Mouse (Mus musculus) cerebellum, adult 2 months (tissue): ENCODE data around the gene Sh3glb1. TPM values are rescaled to one million over a fixed set of nuclear protein-coding genes. Genes with fewer than 3 reads are reported as not detected.
"Not testable (repeated sequence)": the region's sequence is repeated elsewhere in the genome, so short reads cannot be mapped to it uniquely, and the experiment has no call there.

ENCODE experiments used
- DNase-seq, 2 experiments: peaks; one replicate each; pipeline ENCODE4 v3.0.0; 2021
- H3K27ac ChIP-seq: fragments of 200-500 bp; 2 replicates; pipeline ENCODE4 v1.5.1; 2012; ENCODE audit warnings: low read length, control low read depth, inconsistent platforms; ENCODE audit not compliant: insufficient read depth
- H3K27me3 ChIP-seq: fragments of 200-500 bp; 2 replicates; pipeline ENCODE4 v1.6.1; 2012; ENCODE audit warnings: inconsistent platforms, mild to moderate bottlenecking, low read length, moderate library complexity; ENCODE audit not compliant: control insufficient read depth, insufficient read depth
- H3K4me1 ChIP-seq: fragments of 200-500 bp; 2 replicates; pipeline ENCODE4 v1.6.1; 2011; ENCODE audit warnings: low read length; ENCODE audit not compliant: control insufficient read depth, insufficient read depth
- H3K4me3 ChIP-seq: fragments of 200-500 bp; replicated peaks from 2 replicates; pipeline ENCODE3; 2011; ENCODE audit warnings: mild to moderate bottlenecking, low read depth, low read length, control low read depth; ENCODE audit not compliant: insufficient read depth
- CTCF ChIP-seq: fragments of 200-500 bp; IDR thresholded peaks from 2 replicates; pipeline ENCODE4 v1.5.1; 2011; ENCODE audit warnings: low read depth, mild to moderate bottlenecking, control low read depth, low read length, moderate library complexity, borderline replicate concordance; ENCODE audit not compliant: insufficient read depth
- POLR2A ChIP-seq: fragments of 200-500 bp; IDR thresholded peaks from 2 replicates; pipeline ENCODE4 v1.6.1; 2011; ENCODE audit warnings: low read length, control low read depth, borderline replicate concordance; ENCODE audit not compliant: insufficient read depth
- WGBS: fragments of 180-500 bp; shearing (Covaris S2); methylation state at CpG from one replicate; pipeline ENCODE4 v1.1.7; 2018; 5-methylcytosine and 5-hydroxymethylcytosine counted together
- polyA plus RNA-seq: library from polyadenylated mRNA; depleted of rRNA; stranded (reverse); fragments of >200 nt; gene quantifications from 2 replicates; pipeline ENCODE4 v1.2.3, GENCODE M21; 2012; rRNA removed

The Sh3glb1 gene
- polyA plus RNA-seq = 25.2 and 25.5 TPM in 2 replicates

- DNase-seq = peak; percentile 95 to 99
- peak within 1 kb of the TSS; percentile 78 for H3K4me3 ChIP-seq
- peaks cover 10% of the 10 kb centered on the region for H3K4me1 ChIP-seq
- no peaks in the 10 kb centered on the region for H3K27me3 ChIP-seq
- WGBS = 1% methylated on average over 75 of the region's 98 CpGs
- TF ChIP-seq POLR2A (peak; percentile 20; the same call in 1 of the 2 replicates), CTCF (peak; percentile 91)
- H3K27ac ChIP-seq = peak within 1 kb of the TSS; percentile 57
Measured at GRCm38 (mm10) chr3:144719901-144720747, at the start of gene Sh3glb1. Gene Sh3glb1, minus strand, starts transcription at chr3:144720335.

GRCm38 (mm10) chr3:144765161-144765560 is 45.0 kb upstream of the Sh3glb1 start:
- Histone ChIP-seq H3K27me3 (no peaks in the 10 kb centered on the region), H3K27ac (no peak overlapping the region), H3K4me1 (no peaks in the 10 kb centered on the region), H3K4me3 (no peak overlapping the region)
- WGBS = 80% methylated on average over 4 of the region's 4 CpGs
- DNase-seq = no peak
- TF ChIP-seq CTCF (no peak), POLR2A (no peak)

GRCm38 (mm10) chr3:144761454-144761853 is 41.3 kb upstream of the Sh3glb1 start:
- H3K27me3 ChIP-seq = no peaks in the 10 kb centered on the region
- H3K4me1 ChIP-seq = no peaks in the 10 kb centered on the region
- H3K27ac ChIP-seq = no peak overlapping the region
- no peak for DNase-seq
- TF ChIP-seq POLR2A (no peak), CTCF (no peak)
- 68% methylated on average over 6 of the region's 6 CpGs for WGBS
- H3K4me3 ChIP-seq = no peak overlapping the region

GRCm38 (mm10) chr3:144760592-144761309 is 40.6 kb upstream of the Sh3glb1 start, which contains the start of gene Clca3a1:
Gene Clca3a1, minus strand, starts transcription at chr3:144760977.
- DNase-seq = no peak
- Histone ChIP-seq H3K27me3 (no peaks in the 10 kb centered on the region), H3K27ac (no peak within 1 kb of the TSS), H3K4me1 (no peaks in the 10 kb centered on the region), H3K4me3 (no peak within 1 kb of the TSS)
- 75% methylated on average over 11 of the region's 11 CpGs for WGBS
- TF ChIP-seq POLR2A (no peak), CTCF (no peak)

GRCm38 (mm10) chr3:144759719-144760118 is 39.6 kb upstream of the Sh3glb1 start:
- 87% methylated on average over 3 of the region's 3 CpGs for WGBS
- Histone ChIP-seq H3K27ac (no peak overlapping the region), H3K4me1 (no peaks in the 10 kb centered on the region), H3K4me3 (no peak overlapping the region), H3K27me3 (no peaks in the 10 kb centered on the region)
- DNase-seq = no peak
- no peak for TF ChIP-seq POLR2A
- no peak for TF ChIP-seq CTCF

GRCm38 (mm10) chr3:144756103-144756502 is 36.0 kb upstream of the Sh3glb1 start:
- 49% methylated on average over 8 of the region's 8 CpGs for WGBS
- H3K4me1 ChIP-seq, DNase-seq, H3K4me3 ChIP-seq, H3K27me3 ChIP-seq, H3K27ac ChIP-seq: not testable (repeated sequence)

GRCm38 (mm10) chr3:144753120-144753519 is 33.0 kb upstream of the Sh3glb1 start:
- H3K4me1 ChIP-seq = no peaks in the 10 kb centered on the region
- H3K27ac ChIP-seq = no peak overlapping the region
- 11% methylated on average over 2 of the region's 2 CpGs for WGBS
- DNase-seq = peak in 1 of 2 experiments; percentile 10
- TF ChIP-seq POLR2A (no peak), CTCF (peak; percentile 40; the same call in 1 of the 2 replicates)
- H3K27me3 ChIP-seq = no peaks in the 10 kb centered on the region
- H3K4me3 ChIP-seq = no peak overlapping the region

- H3K4me3 ChIP-seq, H3K27ac ChIP-seq, H3K4me1 ChIP-seq, DNase-seq, H3K27me3 ChIP-seq: not testable (repeated sequence)
- WGBS = 28% methylated on average over 20 of the region's 21 CpGs
Measured at GRCm38 (mm10) chr3:144749062-144749963, 29.2 kb upstream of the Sh3glb1 start.

- WGBS = 13% methylated on average over 3 of the region's 3 CpGs
- DNase-seq, H3K4me3 ChIP-seq, H3K27me3 ChIP-seq, H3K4me1 ChIP-seq, H3K27ac ChIP-seq: not testable (repeated sequence)
Measured at GRCm38 (mm10) chr3:144747706-144748105, 27.6 kb upstream of the Sh3glb1 start.

GRCm38 (mm10) chr3:144738396-144738795 is 18.3 kb upstream of the Sh3glb1 start:
- WGBS = 83% methylated on average over 24 of the region's 24 CpGs
- H3K4me1 ChIP-seq = not testable (repeated sequence)

More at GRCm38 (mm10) chr3:144738396-144738795, 18.3 kb upstream of the Sh3glb1 start:
- H3K27me3 ChIP-seq, H3K27ac ChIP-seq, H3K4me3 ChIP-seq, DNase-seq: not testable (repeated sequence)
